Mouse (Mus musculus) forebrain, embryonic 15.5 days (tissue): ENCODE data around the gene Fam206a. TPM values are rescaled to one million over a fixed set of nuclear protein-coding genes. Genes with fewer than 3 reads are reported as not detected.

Source experiments
- ATAC-seq: fragments of 200-750 bp; cut with Nextera tagmentation; replicated peaks from 2 replicates; pipeline ENCODE4 v1.8.0; 2017; ENCODE audit warnings: mild to moderate bottlenecking, moderate TSS enrichment, moderate library complexity
- H3K27ac ChIP-seq: fragments of 300-500 bp; sonication (generic); replicated peaks from 2 replicates; pipeline ENCODE4 v1.5.1; 2015; ENCODE audit warnings: mild to moderate bottlenecking, inconsistent platforms
- H3K27me3 ChIP-seq: fragments of 300-500 bp; sonication (generic); 2 replicates; pipeline ENCODE4 v1.6.1; 2015; ENCODE audit warnings: inconsistent platforms
- H3K36me3 ChIP-seq: fragments of 300-500 bp; sonication (generic); 2 replicates; pipeline ENCODE4 v1.6.1; 2015; ENCODE audit warnings: mild to moderate bottlenecking, inconsistent platforms
- H3K4me1 ChIP-seq: fragments of 300-500 bp; sonication (generic); 2 replicates; pipeline ENCODE4 v1.6.1; 2015; ENCODE audit warnings: inconsistent platforms
- H3K4me2 ChIP-seq: fragments of 300-500 bp; sonication (generic); replicated peaks from 2 replicates; pipeline ENCODE4 v1.6.1; 2015; ENCODE audit warnings: mild to moderate bottlenecking, inconsistent platforms
- H3K4me3 ChIP-seq: fragments of 300-500 bp; sonication (generic); 2 replicates; pipeline ENCODE4 v1.5.1; 2015; ENCODE audit warnings: mild to moderate bottlenecking, inconsistent platforms
- H3K9ac ChIP-seq: fragments of 300-500 bp; sonication (generic); replicated peaks from 2 replicates; pipeline ENCODE4 v1.6.1; 2015; ENCODE audit warnings: mild to moderate bottlenecking, inconsistent platforms
- H3K9me3 ChIP-seq: fragments of 300-500 bp; sonication (generic); 2 replicates; pipeline ENCODE4 v1.6.1; 2016; ENCODE audit warnings: inconsistent platforms
- WGBS: fragments of 180-500 bp; shearing (Covaris S2); methylation state at CpG from one replicate; pipeline ENCODE4 v1.1.7; 2015; ENCODE audit warnings: mixed read lengths; 5-methylcytosine and 5-hydroxymethylcytosine counted together
- polyA plus RNA-seq: library from polyadenylated mRNA; unstranded; fragments of >200 nt; fragmentation: Nextera tagmentation; extraction: Ambion mirVana; gene quantifications from 2 replicates; pipeline ENCODE4 v1.2.1, GENCODE M21; 2015

Gene Fam206a
- polyA plus RNA-seq, 1 experiment from 2014 or later: 14.5 TPM

- 90% methylated on average over 8 of the region's 8 CpGs for WGBS
- H3K27me3 ChIP-seq: no peaks in the 10 kb centered on the region
- no peaks in the 10 kb centered on the region for H3K4me1 ChIP-seq
- no peak overlapping the region for H3K9ac ChIP-seq
- H3K36me3 ChIP-seq: peaks cover 8% of the 10 kb centered on the region; the same call in 1 of the 2 replicates
- H3K4me3 ChIP-seq: no peak overlapping the region
- no peaks in the 10 kb centered on the region for H3K9me3 ChIP-seq
- no peak overlapping the region for H3K27ac ChIP-seq
- no peak for ATAC-seq
- H3K4me2 ChIP-seq: no peak overlapping the region
Observed at GRCm38 (mm10) chr4:56815131-56815530, 13.0 kb downstream of the Fam206a start.

GRCm38 (mm10) chr4:56820017-56820550 is 17.9 kb downstream of the Fam206a start:
- Histone ChIP-seq H3K4me3 (no peak overlapping the region), H3K9ac (no peak overlapping the region), H3K36me3 (no peaks in the 10 kb centered on the region), H3K9me3 (no peaks in the 10 kb centered on the region), H3K4me1 (no peaks in the 10 kb centered on the region), H3K4me2 (no peak overlapping the region), H3K27me3 (no peaks in the 10 kb centered on the region), H3K27ac (no peak overlapping the region)
- no peak for ATAC-seq

GRCm38 (mm10) chr4:56824231-56824630 is 22.1 kb downstream of the Fam206a start:
- Histone ChIP-seq H3K4me3 (no peak overlapping the region), H3K4me1 (0 out of 2 replicates have a peak, but pooled peaks cover 4% of the 10 kb centered on the region), H3K9ac (no peak overlapping the region), H3K27ac (no peak overlapping the region), H3K27me3 (no peaks in the 10 kb centered on the region), H3K36me3 (peaks cover 8% of the 10 kb centered on the region), H3K4me2 (no peak overlapping the region), H3K9me3 (no peaks in the 10 kb centered on the region)
- 93% methylated on average over 9 of the region's 9 CpGs for WGBS
- ATAC-seq: no peak

GRCm38 (mm10) chr4:56828932-56829331 is 26.8 kb downstream of the Fam206a start:
- ATAC-seq: peak; percentile 50

GRCm38 (mm10) chr4:56829511-56829921 is 27.4 kb downstream of the Fam206a start:
- ATAC-seq: peak; percentile 91
- H3K9ac ChIP-seq: no peak overlapping the region
- no peak overlapping the region for H3K4me3 ChIP-seq
- H3K36me3 ChIP-seq: peaks cover 25% of the 10 kb centered on the region
- H3K27me3 ChIP-seq: no peaks in the 10 kb centered on the region
- 28% methylated on average over 7 of the region's 7 CpGs for WGBS
- no peaks in the 10 kb centered on the region for H3K9me3 ChIP-seq
- H3K27ac ChIP-seq: peak overlapping the region; percentile 62
- H3K4me2 ChIP-seq: no peak overlapping the region
- H3K4me1 ChIP-seq: peaks cover 10% of the 10 kb centered on the region

More at GRCm38 (mm10) chr4:56828932-56829331, 26.8 kb downstream of the Fam206a start:
- H3K4me2 ChIP-seq: no peak overlapping the region
- no peaks in the 10 kb centered on the region for H3K27me3 ChIP-seq
- peaks cover 22% of the 10 kb centered on the region for H3K36me3 ChIP-seq
- peaks cover 10% of the 10 kb centered on the region for H3K4me1 ChIP-seq
- peak overlapping the region; percentile 62; the same call in 1 of the 2 replicates for H3K27ac ChIP-seq
- no peak overlapping the region for H3K9ac ChIP-seq
- H3K4me3 ChIP-seq: no peak overlapping the region
- 57% methylated on average over 3 of the region's 3 CpGs for WGBS
- no peaks in the 10 kb centered on the region for H3K9me3 ChIP-seq

GRCm38 (mm10) chr4:56831013-56831609 is 29.0 kb downstream of the Fam206a start:
- Histone ChIP-seq H3K36me3 (peaks cover 28% of the 10 kb centered on the region), H3K9me3 (no peaks in the 10 kb centered on the region), H3K4me2 (no peak overlapping the region), H3K27ac (no peak overlapping the region), H3K4me1 (peaks cover 10% of the 10 kb centered on the region), H3K9ac (no peak overlapping the region), H3K27me3 (no peaks in the 10 kb centered on the region), H3K4me3 (no peak overlapping the region)
- no peak for ATAC-seq
- 62% methylated on average over 13 of the region's 13 CpGs for WGBS

- 89% methylated on average over 7 of the region's 7 CpGs for WGBS
- ATAC-seq: no peak
- no peak overlapping the region for H3K4me3 ChIP-seq
- no peaks in the 10 kb centered on the region for H3K9me3 ChIP-seq
- peaks cover 30% of the 10 kb centered on the region for H3K36me3 ChIP-seq
- H3K9ac ChIP-seq: no peak overlapping the region
- H3K27ac ChIP-seq: no peak overlapping the region
- H3K27me3 ChIP-seq: no peaks in the 10 kb centered on the region
- no peak overlapping the region for H3K4me2 ChIP-seq
- peaks cover 10% of the 10 kb centered on the region for H3K4me1 ChIP-seq
Observed at GRCm38 (mm10) chr4:56831998-56832397, 29.9 kb downstream of the Fam206a start.

- H3K4me3 ChIP-seq: no peak overlapping the region
- no peaks in the 10 kb centered on the region for H3K27me3 ChIP-seq
- peaks cover 36% of the 10 kb centered on the region for H3K36me3 ChIP-seq
- H3K27ac ChIP-seq: no peak overlapping the region
- no peaks in the 10 kb centered on the region for H3K4me1 ChIP-seq
- H3K4me2 ChIP-seq: no peak overlapping the region
- no peak for ATAC-seq
- H3K9ac ChIP-seq: no peak overlapping the region
- WGBS: 88% methylated on average over 6 of the region's 6 CpGs
- H3K9me3 ChIP-seq: no peaks in the 10 kb centered on the region
Observed at GRCm38 (mm10) chr4:56837661-56838060, 35.5 kb downstream of the Fam206a start.

GRCm38 (mm10) chr4:56840297-56840696 is 38.2 kb downstream of the Fam206a start:
- Histone ChIP-seq H3K9ac (no peak overlapping the region), H3K4me2 (no peak overlapping the region), H3K27ac (no peak overlapping the region), H3K27me3 (no peaks in the 10 kb centered on the region), H3K4me3 (no peak overlapping the region), H3K9me3 (0 out of 2 replicates have a peak, but pooled peaks cover 2% of the 10 kb centered on the region), H3K4me1 (no peaks in the 10 kb centered on the region), H3K36me3 (peaks cover 37% of the 10 kb centered on the region)
- ATAC-seq: no peak
- WGBS: 91% methylated on average over 3 of the region's 3 CpGs

GRCm38 (mm10) chr4:56842501-56842900 is 40.4 kb downstream of the Fam206a start:
- H3K4me3 ChIP-seq: no peak overlapping the region
- H3K4me1 ChIP-seq: no peaks in the 10 kb centered on the region
- H3K4me2 ChIP-seq: no peak overlapping the region
- no peaks in the 10 kb centered on the region for H3K27me3 ChIP-seq
- 85% methylated on average over 7 of the region's 7 CpGs for WGBS
- peaks cover 27% of the 10 kb centered on the region for H3K36me3 ChIP-seq
- H3K9me3 ChIP-seq: 0 out of 2 replicates have a peak, but pooled peaks cover 2% of the 10 kb centered on the region
- H3K27ac ChIP-seq: no peak overlapping the region
- no peak for ATAC-seq
- H3K9ac ChIP-seq: no peak overlapping the region

GRCm38 (mm10) chr4:56843963-56844362 is 41.8 kb downstream of the Fam206a start:
- no peak overlapping the region for H3K27ac ChIP-seq
- H3K4me3 ChIP-seq: no peak overlapping the region
- no peak overlapping the region for H3K9ac ChIP-seq
- H3K4me1 ChIP-seq: no peaks in the 10 kb centered on the region
- no peak for ATAC-seq
- H3K4me2 ChIP-seq: no peak overlapping the region
- no peaks in the 10 kb centered on the region for H3K27me3 ChIP-seq
- peaks cover 22% of the 10 kb centered on the region for H3K36me3 ChIP-seq
- 0 out of 2 replicates have a peak, but pooled peaks cover 2% of the 10 kb centered on the region for H3K9me3 ChIP-seq
- 91% methylated on average over 2 of the region's 2 CpGs for WGBS

GRCm38 (mm10) chr4:56844911-56845310 is 42.8 kb downstream of the Fam206a start:
- Histone ChIP-seq H3K9ac (no peak overlapping the region), H3K4me3 (no peak overlapping the region), H3K4me2 (no peak overlapping the region), H3K4me1 (no peaks in the 10 kb centered on the region), H3K27ac (no peak overlapping the region), H3K9me3 (0 out of 2 replicates have a peak, but pooled peaks cover 2% of the 10 kb centered on the region), H3K27me3 (no peaks in the 10 kb centered on the region), H3K36me3 (peaks cover 22% of the 10 kb centered on the region)
- ATAC-seq: no peak
- 87% methylated on average over 4 of the region's 4 CpGs for WGBS
